Mouse (Mus musculus): ENCODE measurements around the gene Nt5m. TPM values are rescaled to one million over a fixed set of nuclear protein-coding genes. Genes with fewer than 3 reads are reported as not detected.
A peak's percentile ranks its signal among the peaks of the same experiment; 100 is the strongest.
"Not testable (repeated sequence)": the region's sequence is repeated elsewhere in the genome, so short reads cannot be mapped to it uniquely, and the experiment has no call there.

Nt5m gene
- total RNA-seq, 2 experiments from 2014 or later: 53.6 to 59.0 TPM

- DNase-seq (ENCODE audit: low spot score in 2 of 2); intact Hi-C loops (cut with DNase I): not testable (repeated sequence)
These were observed 1.5 kb upstream of the Nt5m start for GRCm38 (mm10) chr11:59837789-59838188.

GRCm38 (mm10) chr11:59838426-59838825, 821 bp upstream of the Nt5m start:
- intact Hi-C loops (cut with DNase I): no loop called here
- no peak for DNase-seq (ENCODE audit: low spot score in 2 of 2)

GRCm38 (mm10) chr11:59839459-59840126, 346 bp downstream of the Nt5m start, which contains the start of gene Cops3:
TSS of gene Cops3 (minus strand) at chr11:59839838.
- intact Hi-C loops (cut with DNase I): no loop called here
- peak; percentile 92 to 93 for DNase-seq (ENCODE audit: low spot score in 2 of 2)

- intact Hi-C loops (cut with DNase I): no loop called here
- no peak for DNase-seq (ENCODE audit: low spot score in 2 of 2)
These were observed 7.1 kb downstream of the Nt5m start for GRCm38 (mm10) chr11:59846311-59846710.

GRCm38 (mm10) chr11:59847131-59847530, 7.9 kb downstream of the Nt5m start:
- intact Hi-C loops (cut with DNase I): no loop called here
- DNase-seq (ENCODE audit: low spot score in 2 of 2): no peak

- intact Hi-C loops (cut with DNase I): no loop called here
- peak; percentile 83 to 85 for DNase-seq (ENCODE audit: low spot score in 2 of 2)
These were observed 8.9 kb downstream of the Nt5m start for GRCm38 (mm10) chr11:59847891-59848884.

- DNase-seq (ENCODE audit: low spot score in 2 of 2): no peak
- intact Hi-C loops (cut with DNase I): no loop called here
These were observed 13.6 kb downstream of the Nt5m start for GRCm38 (mm10) chr11:59852865-59853264.

GRCm38 (mm10) chr11:59860467-59860866, 21.2 kb downstream of the Nt5m start:
- peak; percentile 19 to 28 for DNase-seq (ENCODE audit: low spot score in 2 of 2)
- intact Hi-C loops (cut with DNase I): no loop called here

GRCm38 (mm10) chr11:59864316-59864715, 25.1 kb downstream of the Nt5m start:
- no peak for DNase-seq (ENCODE audit: low spot score in 2 of 2)
- intact Hi-C loops (cut with DNase I): no loop called here

- intact Hi-C loops (cut with DNase I): no loop called here
- DNase-seq (ENCODE audit: low spot score in 2 of 2): no peak
These were observed 32.9 kb downstream of the Nt5m start for GRCm38 (mm10) chr11:59872124-59872523.

GRCm38 (mm10) chr11:59880031-59880430, 40.8 kb downstream of the Nt5m start:
- intact Hi-C loops (cut with DNase I): loop anchor here (1.0 to 5.0 kb wide), 3 partner anchors 87 to 197 kb away; no protein-coding TSS in a partner anchor
- DNase-seq (ENCODE audit: low spot score in 2 of 2): peak; percentile 76 to 79

GRCm38 (mm10) chr11:59885217-59885986, 46.2 kb downstream of the Nt5m start:
- DNase-seq (ENCODE audit: low spot score in 2 of 2): no peak
- intact Hi-C loops (cut with DNase I): no loop called here

GRCm38 (mm10) chr11:59886952-59887351, 47.7 kb downstream of the Nt5m start:
- intact Hi-C loops (cut with DNase I): no loop called here
- no peak for DNase-seq (ENCODE audit: low spot score in 2 of 2)

GRCm38 (mm10) chr11:59888151-59888550, 48.9 kb downstream of the Nt5m start:
- intact Hi-C loops (cut with DNase I): no loop called here
- DNase-seq (ENCODE audit: low spot score in 2 of 2): no peak

- DNase-seq (ENCODE audit: low spot score in 2 of 2): no peak
- intact Hi-C loops (cut with DNase I): no loop called here
These were observed 52.6 kb downstream of the Nt5m start for GRCm38 (mm10) chr11:59891854-59892253.

- intact Hi-C loops (cut with DNase I): no loop called here
- DNase-seq (ENCODE audit: low spot score in 2 of 2): no peak
These were observed 54.0 kb downstream of the Nt5m start for GRCm38 (mm10) chr11:59893153-59893788.

- DNase-seq (ENCODE audit: low spot score in 2 of 2): no peak
- intact Hi-C loops (cut with DNase I): no loop called here
These were observed 55.7 kb downstream of the Nt5m start for GRCm38 (mm10) chr11:59894916-59895315.

- no peak for DNase-seq (ENCODE audit: low spot score in 2 of 2)
- intact Hi-C loops (cut with DNase I): no loop called here
These were observed 56.1 kb downstream of the Nt5m start for GRCm38 (mm10) chr11:59895316-59895715.

- intact Hi-C loops (cut with DNase I): no loop called here
These were observed 58.8 kb downstream of the Nt5m start for GRCm38 (mm10) chr11:59897981-59898599.

More at GRCm38 (mm10) chr11:59897981-59898599, 58.8 kb downstream of the Nt5m start:
- DNase-seq (ENCODE audit: low spot score in 2 of 2): no peak
